Comparison of ENCODE assay signal across 19 mouse cellular contexts in genomic region chr2:108764703-108765102, GRCm38 (mm10).
A peak's percentile ranks its signal among the peaks of the same experiment; 100 is the strongest.
DNase-seq lines count a peak whose midpoint lies in the region; ATAC-seq and TF ChIP-seq lines count a peak whose summit lies in the region.
"Had no signal": no experiment of that assay in that cellular context is flagged by ENCODE, and none has a peak within 500 bp of the region (broad histone marks: within the 10 kb centered on the region; RNA-seq: fewer than 3 reads in every experiment).

No protein-coding gene starts in this region.

- H3K4me3 ChIP-seq in MEL (ENCODE audit: control insufficient read depth in 1 of 2, insufficient read depth in 1 of 2, low read depth in 2 of 2, low read length in 2 of 2), result peak overlapping the region; percentile 55 to 57
- no peak overlapping the region for H3K4me3 ChIP-seq in stomach, postnatal 0 days (ENCODE audit: low read depth, low read length)
- no peak overlapping the region for H3K4me3 ChIP-seq in limb, embryonic 10.5 days
- H3K4me3 ChIP-seq: forebrain, embryonic 10.5 days; heart, embryonic 10.5 days; limb, embryonic 15.5 days had no signal

- no peaks in the 10 kb centered on the region for H3K79me2 ChIP-seq in MEL (ENCODE audit: control insufficient read depth, insufficient read depth, low read length, poor library complexity)

- H3K36me3 ChIP-seq in MEL (ENCODE audit: control insufficient read depth in 1 of 2, insufficient read depth in 2 of 2, low read length in 2 of 2), result no peaks in the 10 kb centered on the region
- no peaks in the 10 kb centered on the region for H3K36me3 ChIP-seq in stomach, postnatal 0 days (ENCODE audit: control insufficient read depth, insufficient read depth, low read length)
- H3K36me3 ChIP-seq in limb, embryonic 10.5 days, result no peaks in the 10 kb centered on the region
- H3K36me3 ChIP-seq: forebrain, embryonic 10.5 days; heart, embryonic 10.5 days; limb, embryonic 15.5 days had no signal

- 0 out of 2 replicates have a peak, but pooled peaks have one; percentile 18 for ATAC-seq in megakaryocyte, adult 5-6 weeks (ENCODE audit: poor library complexity, severe bottlenecking)
- no peak for ATAC-seq in stomach, postnatal 0 days (ENCODE audit: low FRiP score, low TSS enrichment)
- ATAC-seq: intestine, embryonic 16.5 days had no signal

- H3K4me1 ChIP-seq in MEL (ENCODE audit: control insufficient read depth in 1 of 2, insufficient read depth in 2 of 2, low read length in 2 of 2), result peaks cover 0 to 3% of the 10 kb centered on the region in 2 experiments; a peak in 1 of 4 replicates
- H3K4me1 ChIP-seq in stomach, postnatal 0 days (replicated peaks; ENCODE audit: control insufficient read depth, insufficient read depth), result no peaks in the 10 kb centered on the region
- H3K4me1 ChIP-seq in limb, embryonic 10.5 days, result no peaks in the 10 kb centered on the region
- H3K4me1 ChIP-seq: forebrain, embryonic 10.5 days; heart, embryonic 10.5 days; limb, embryonic 15.5 days had no signal

- WGBS in stomach, postnatal 0 days, result 72% methylated on average over 4 of the region's 4 CpGs
- 91% methylated on average over 4 of the region's 4 CpGs for WGBS in limb, embryonic 10.5 days

- no peak for TF ChIP-seq EP300 in MEL (IDR thresholded peaks at IDR 0.05; ENCODE audit: low read depth in 1 of 2, low read length in 2 of 2)
- TF ChIP-seq EP300 in stomach, postnatal 0 days (optimal IDR thresholded peaks at IDR 0.05), result no peak

- TF ChIP-seq RAD21 in MEL (IDR thresholded peaks at IDR 0.05; ENCODE audit: low read depth, low read length), result no peak

- no peaks in the 10 kb centered on the region; a peak in 2 of 4 replicates for H3K27me3 ChIP-seq in MEL (ENCODE audit: control insufficient read depth in 1 of 2, insufficient read depth in 2 of 2, low read length in 2 of 2)
- no peaks in the 10 kb centered on the region for H3K27me3 ChIP-seq in stomach, postnatal 0 days (ENCODE audit: control insufficient read depth, insufficient read depth, low read length)
- no peaks in the 10 kb centered on the region for H3K27me3 ChIP-seq in limb, embryonic 10.5 days (ENCODE audit: low read depth, poor library complexity, severe bottlenecking)
- H3K27me3 ChIP-seq: limb, embryonic 15.5 days had no signal

- 0 out of 2 replicates have a peak overlapping the region, but pooled peaks have one; percentile 18 for H3K9ac ChIP-seq in MEL (ENCODE audit: control insufficient read depth, low read depth, low read length, poor library complexity, severe bottlenecking)
- H3K9ac ChIP-seq in stomach, postnatal 0 days (ENCODE audit: low read length), result no peak overlapping the region
- H3K9ac ChIP-seq: limb, embryonic 15.5 days had no signal

- H3K9me3 ChIP-seq in MEL (replicated peaks; ENCODE audit: insufficient read depth, low read length), result no peaks in the 10 kb centered on the region
- H3K9me3 ChIP-seq in stomach, postnatal 0 days (ENCODE audit: control insufficient read depth, low read length), result no peaks in the 10 kb centered on the region
- H3K9me3 ChIP-seq in limb, embryonic 10.5 days (replicated peaks), result no peaks in the 10 kb centered on the region
- H3K9me3 ChIP-seq: forebrain, embryonic 10.5 days; heart, embryonic 10.5 days; limb, embryonic 15.5 days had no signal

- DNase-seq in left cerebral cortex, adult 18-20 months (ENCODE audit: low spot score in 2 of 2), result peak; percentile 14 to 17
- no peak for DNase-seq in left cerebral cortex, adult 11 months (ENCODE audit: low spot score)
- no peak for DNase-seq in MEL (ENCODE audit: low read depth, low spot score)
- peak; percentile 22 for DNase-seq in cerebellum, adult 8-10 months
- no peak for DNase-seq in stomach, postnatal 0 days (ENCODE audit: low spot score)
- DNase-seq in limb, embryonic 10.5 days (ENCODE audit: low spot score), result no peak
- DNase-seq in kidney, adult 18-20 months, result no peak
- DNase-seq: adrenal gland, postnatal 36 days; embryo, embryonic 11 days; gastrocnemius, postnatal 10 days; heart, postnatal 36 days; kidney, postnatal 36 days; layer of hippocampus, postnatal 36 days; thymus, postnatal 4 days had no signal

- H3K4me2 ChIP-seq in stomach, postnatal 0 days (replicated peaks; ENCODE audit: low read depth), result no peak overlapping the region
- H3K4me2 ChIP-seq: limb, embryonic 15.5 days had no signal

- TF ChIP-seq POLR2A in MEL (IDR thresholded peaks at IDR 0.05; ENCODE audit: control insufficient read depth in 1 of 2, insufficient read depth in 1 of 2, low read depth in 1 of 2, low read length in 2 of 2, poor library complexity in 1 of 2), result no peak

- TF ChIP-seq CTCF in MEL (IDR thresholded peaks at IDR 0.05 in 2 of 3, conservative IDR thresholded peaks at IDR 0.05 in 1 of 3; ENCODE audit: control insufficient read depth in 1 of 3, insufficient read depth in 1 of 3, low read depth in 2 of 3, low read length in 3 of 3, poor library complexity in 1 of 3, severe bottlenecking in 1 of 3), result no peak
- TF ChIP-seq CTCF in stomach, postnatal 0 days (IDR thresholded peaks at IDR 0.05; ENCODE audit: low read depth), result no peak

- H3K27ac ChIP-seq in MEL (ENCODE audit: control insufficient read depth, low read depth, low read length), result no peak overlapping the region
- H3K27ac ChIP-seq in stomach, postnatal 0 days (replicated peaks), result no peak overlapping the region
- H3K27ac ChIP-seq in limb, embryonic 10.5 days, result no peak overlapping the region
- H3K27ac ChIP-seq: forebrain, embryonic 10.5 days; heart, embryonic 10.5 days; limb, embryonic 15.5 days had no signal

TF ChIP-seq in MEL, 35 proteins besides CTCF, POLR2A, EP300 and RAD21:
- no peak for TF ChIP-seq ZC3H11A (IDR thresholded peaks at IDR 0.05; ENCODE audit: low read depth, low read length)
- TF ChIP-seq TCF12 (IDR thresholded peaks at IDR 0.05; ENCODE audit: low read depth, low read length), result no peak
- TF ChIP-seq ZNF384 (IDR thresholded peaks at IDR 0.05; ENCODE audit: low read depth, low read length), result no peak
- TF ChIP-seq MEF2A (IDR thresholded peaks at IDR 0.05; ENCODE audit: extremely low read depth, insufficient replicate concordance, low read depth, low read length, poor library complexity, severe bottlenecking), result no peak
- no peak for TF ChIP-seq GATA1 (IDR thresholded peaks at IDR 0.05; ENCODE audit: low read depth, low read length)
- TF ChIP-seq BHLHE40 (IDR thresholded peaks at IDR 0.05; ENCODE audit: borderline replicate concordance, low read depth, low read length), result no peak
- no peak for TF ChIP-seq ELF1 (IDR thresholded peaks at IDR 0.05; ENCODE audit: low read depth, low read length)
- no peak for TF ChIP-seq POLR2AphosphoS5 (IDR thresholded peaks at IDR 0.05; ENCODE audit: borderline replicate concordance, low read depth, low read length)
- no peak for TF ChIP-seq KAT2A (conservative IDR thresholded peaks at IDR 0.05; ENCODE audit: low read depth, low read length)
- no peak for TF ChIP-seq HCFC1 (IDR thresholded peaks at IDR 0.05; ENCODE audit: low read depth, low read length)
- no peak for TF ChIP-seq USF2 (IDR thresholded peaks at IDR 0.05; ENCODE audit: borderline replicate concordance in 1 of 2, insufficient read depth in 1 of 2, low read depth in 1 of 2, low read length in 2 of 2)
- no peak for TF ChIP-seq MAFK (IDR thresholded peaks at IDR 0.05; ENCODE audit: borderline replicate concordance, low read depth, low read length)
- no peak for TF ChIP-seq ETS1 (IDR thresholded peaks at IDR 0.05; ENCODE audit: low read depth, low read length)
- no peak for TF ChIP-seq CHD2 (IDR thresholded peaks at IDR 0.05; ENCODE audit: low read length)
- no peak for TF ChIP-seq JUND (IDR thresholded peaks at IDR 0.05; ENCODE audit: low read depth, low read length)
- TF ChIP-seq TBP (IDR thresholded peaks at IDR 0.05; ENCODE audit: low read depth, low read length), result no peak
- TF ChIP-seq NELFE (IDR thresholded peaks at IDR 0.05; ENCODE audit: low read depth, low read length), result no peak
- TF ChIP-seq NRF1 (IDR thresholded peaks at IDR 0.05; ENCODE audit: insufficient read depth, low read depth, low read length, poor library complexity, severe bottlenecking), result no peak
- no peak for TF ChIP-seq MXI1 (IDR thresholded peaks at IDR 0.05; ENCODE audit: low read depth, low read length)
- no peak for TF ChIP-seq SIN3A (IDR thresholded peaks at IDR 0.05; ENCODE audit: low read length)

Comparison
In these comparisons a context has a peak if more than half of its experiments do, and no peak if none do; other contexts are left out.
1. DNase-seq: peak in left cerebral cortex, adult 18-20 months (2 of 2) and cerebellum, adult 8-10 months (single experiment); none in left cerebral cortex, adult 11 months (single experiment), MEL (single experiment), stomach, postnatal 0 days (single experiment), limb, embryonic 10.5 days (single experiment) and kidney, adult 18-20 months (single experiment).
2. H3K4me3 ChIP-seq: peak in MEL (2 of 2); none in stomach, postnatal 0 days (single experiment) and limb, embryonic 10.5 days (single experiment).